Comparison of ENCODE assay signal across 8 mouse cellular contexts in the genomic region with DNA sequence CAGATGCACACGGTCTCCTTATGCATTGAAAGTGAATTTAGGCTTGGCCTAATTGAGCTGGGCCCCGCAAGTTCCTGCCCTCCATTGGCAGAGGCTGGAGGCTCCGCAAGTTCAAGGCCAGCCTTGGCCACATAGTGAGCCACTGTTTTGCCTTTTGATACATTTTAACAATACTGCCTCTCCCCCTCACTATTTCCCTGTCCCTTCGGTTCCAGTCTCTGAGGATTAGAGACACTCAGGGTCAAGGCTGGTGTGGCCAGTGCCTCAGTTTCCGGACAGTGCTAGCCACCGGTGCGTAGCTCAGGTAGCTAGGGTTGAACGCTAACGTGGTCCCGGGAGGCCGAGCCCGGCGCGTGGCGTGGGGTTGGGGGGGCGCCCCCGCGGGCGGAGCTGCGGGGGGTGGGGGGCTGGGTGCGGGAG. TPM values are rescaled to one million over a fixed set of nuclear protein-coding genes. Genes with fewer than 3 reads are reported as not detected.
A peak's percentile ranks its signal among the peaks of the same experiment; 100 is the strongest.
DNase-seq lines count a peak whose midpoint lies in the region; ATAC-seq and TF ChIP-seq lines count a peak whose summit lies in the region.

No protein-coding gene starts in this region.

- no peak for TF ChIP-seq EP300 in CH12.LX (IDR thresholded peaks at IDR 0.05; ENCODE audit: low read length)

- no peak for TF ChIP-seq RAD21 in CH12.LX (IDR thresholded peaks at IDR 0.05; ENCODE audit: low read depth, low read length)

- H3K4me1 ChIP-seq in CH12.LX (ENCODE audit: control insufficient read depth in 1 of 2, insufficient read depth in 2 of 2): peaks cover 13 to 21% of the 10 kb centered on the region in 2 experiments
- H3K4me1 ChIP-seq in embryonic facial prominence, embryonic 14.5 days (ENCODE audit: control insufficient read depth, insufficient read depth, low read length): peaks cover 20% of the 10 kb centered on the region
- H3K4me1 ChIP-seq in limb, embryonic 11.5 days (ENCODE audit: control insufficient read depth, insufficient read depth, low read length): peaks cover 14% of the 10 kb centered on the region
- peaks cover 62% of the 10 kb centered on the region for H3K4me1 ChIP-seq in small intestine, adult 2 months (ENCODE audit: control insufficient read depth, insufficient read depth, insufficient read length, low read length)

- H3K79me2 ChIP-seq in CH12.LX (replicated peaks; ENCODE audit: control insufficient read depth, extremely low read depth, insufficient read depth, poor library complexity, severe bottlenecking): no peaks in the 10 kb centered on the region

- no peak for DNase-seq in gastrocnemius, adult 2 months
- DNase-seq in gastrocnemius, postnatal 10 days: no peak
- no peak for DNase-seq in CH12.LX (ENCODE audit: extremely low read depth)
- no peak for DNase-seq in embryonic facial prominence, embryonic 14.5 days (ENCODE audit: low spot score)
- DNase-seq in limb, embryonic 11.5 days (ENCODE audit: low spot score): peak; percentile 55
- no peak for DNase-seq in T-cell, adult 2 months (ENCODE audit: low spot score)
- DNase-seq in thymus, postnatal 4 days: no peak

- no peak overlapping the region for H3K9ac ChIP-seq in CH12.LX (ENCODE audit: insufficient read depth, low read depth)
- H3K9ac ChIP-seq in embryonic facial prominence, embryonic 14.5 days (ENCODE audit: low read depth, low read length): peak overlapping the region; percentile 97
- peak overlapping the region; percentile 99 for H3K9ac ChIP-seq in limb, embryonic 11.5 days (ENCODE audit: low read length)

- peak overlapping the region; percentile 81 for H3K4me2 ChIP-seq in CH12.LX (ENCODE audit: insufficient read depth, low read depth, poor library complexity, severe bottlenecking)
- H3K4me2 ChIP-seq in embryonic facial prominence, embryonic 14.5 days (ENCODE audit: low read depth, low read length): peak overlapping the region; percentile 89
- peak overlapping the region; percentile 64 for H3K4me2 ChIP-seq in limb, embryonic 11.5 days (ENCODE audit: low read depth, severe bottlenecking)

- no peak for TF ChIP-seq CTCF in gastrocnemius, adult 2 months (IDR thresholded peaks at IDR 0.05)
- TF ChIP-seq CTCF in CH12.LX (conservative IDR thresholded peaks at IDR 0.05 in 1 of 2, IDR thresholded peaks at IDR 0.05 in 1 of 2; ENCODE audit: low read depth in 2 of 2, low read length in 2 of 2): no peak
- TF ChIP-seq CTCF in small intestine, adult 2 months (IDR thresholded peaks at IDR 0.05; ENCODE audit: extremely low read depth, insufficient read length, insufficient replicate concordance, low read depth, low read length): no peak

- in situ Hi-C loops in CH12.LX (cut with MboI; ENCODE audit: low pct_ligation_motif_present, low pct_unique_long_range_greater_than_20kb, low sequenced_read_pairs): no loop called here

- dilution Hi-C loops in CH12.LX (cut with MboI; ENCODE audit: extremely low pct_ligation_motif_present, extremely low pct_unique_long_range_greater_than_20kb, low sequenced_read_pairs): no loop called here

- no peaks in the 10 kb centered on the region for H3K36me3 ChIP-seq in CH12.LX (replicated peaks in 1 of 2; ENCODE audit: control insufficient read depth in 1 of 2, insufficient read depth in 1 of 2, low read length in 1 of 2)
- H3K36me3 ChIP-seq in embryonic facial prominence, embryonic 14.5 days (ENCODE audit: control insufficient read depth, insufficient read depth, low read length): peaks cover 13% of the 10 kb centered on the region; the same call in 1 of the 2 replicates
- no peaks in the 10 kb centered on the region for H3K36me3 ChIP-seq in limb, embryonic 11.5 days (ENCODE audit: control insufficient read depth, insufficient read depth, low read length)
- H3K36me3 ChIP-seq in small intestine, adult 2 months (ENCODE audit: control insufficient read depth, insufficient read depth, low read length): peaks cover 9% of the 10 kb centered on the region

- peak overlapping the region; percentile 78 for H3K27ac ChIP-seq in gastrocnemius, adult 2 months
- H3K27ac ChIP-seq in CH12.LX (ENCODE audit: insufficient read depth, low read depth): no peak overlapping the region
- H3K27ac ChIP-seq in embryonic facial prominence, embryonic 14.5 days (replicated peaks; ENCODE audit: low read depth, low read length): peak overlapping the region; percentile 94
- H3K27ac ChIP-seq in limb, embryonic 11.5 days (replicated peaks; ENCODE audit: low read depth, low read length): peak overlapping the region; percentile 95
- H3K27ac ChIP-seq in small intestine, adult 2 months (ENCODE audit: insufficient read depth, low read depth, low read length): peak overlapping the region; percentile 97

- peak overlapping the region; percentile 81 for H3K4me3 ChIP-seq in gastrocnemius, adult 2 months
- H3K4me3 ChIP-seq in CH12.LX (replicated peaks in 1 of 3; ENCODE audit: low read depth in 2 of 3, low read length in 2 of 3, poor library complexity in 1 of 3): no peak overlapping the region
- H3K4me3 ChIP-seq in embryonic facial prominence, embryonic 14.5 days (ENCODE audit: low read depth, low read length): peak overlapping the region; percentile 89
- peak overlapping the region; percentile 76 for H3K4me3 ChIP-seq in limb, embryonic 11.5 days (ENCODE audit: low read depth, low read length)
- peak overlapping the region; percentile 77 for H3K4me3 ChIP-seq in small intestine, adult 2 months (ENCODE audit: low read depth, low read length)

- H3K27me3 ChIP-seq in CH12.LX (replicated peaks): peaks cover 84% of the 10 kb centered on the region
- no peaks in the 10 kb centered on the region for H3K27me3 ChIP-seq in embryonic facial prominence, embryonic 14.5 days (replicated peaks; ENCODE audit: control insufficient read depth, insufficient read depth, low read length)
- no peaks in the 10 kb centered on the region for H3K27me3 ChIP-seq in limb, embryonic 11.5 days (ENCODE audit: control insufficient read depth, insufficient read depth, low read length)
- H3K27me3 ChIP-seq in small intestine, adult 2 months (ENCODE audit: control insufficient read depth, insufficient read depth, low read length): no peaks in the 10 kb centered on the region

- TF ChIP-seq POLR2A in CH12.LX (IDR thresholded peaks at IDR 0.05; ENCODE audit: low read depth, low read length): no peak
- peak; percentile 17; the same call in 1 of the 2 replicates for TF ChIP-seq POLR2A in small intestine, adult 2 months (IDR thresholded peaks at IDR 0.05; ENCODE audit: low read depth, low read length)

- WGBS in embryonic facial prominence, embryonic 14.5 days: 10% methylated on average over 16 of the region's 21 CpGs
- 11% methylated on average over 19 of the region's 21 CpGs for WGBS in limb, embryonic 11.5 days
- WGBS in small intestine, adult 2 months: 3% methylated on average over 21 of the region's 21 CpGs

- intact Hi-C loops in gastrocnemius, adult 2 months (cut with DNase I): no loop called here

- ATAC-seq in embryonic facial prominence, embryonic 14.5 days (ENCODE audit: low read depth): no peak; the same call in 1 of the 2 replicates
- ATAC-seq in limb, embryonic 11.5 days (ENCODE audit: insufficient number of reproducible peaks, low FRiP score, low TSS enrichment, low read depth): no peak

- no peaks in the 10 kb centered on the region for H3K9me3 ChIP-seq in CH12.LX (replicated peaks; ENCODE audit: low read length)
- H3K9me3 ChIP-seq in embryonic facial prominence, embryonic 14.5 days (ENCODE audit: control insufficient read depth, low read length): no peaks in the 10 kb centered on the region
- no peaks in the 10 kb centered on the region for H3K9me3 ChIP-seq in limb, embryonic 11.5 days (ENCODE audit: control insufficient read depth, low read length)

TF ChIP-seq in CH12.LX, 34 proteins besides CTCF, POLR2A, EP300 and RAD21:
- TF ChIP-seq MAFK (IDR thresholded peaks at IDR 0.05; ENCODE audit: insufficient replicate concordance, low read length) (no peak), ELF1 (IDR thresholded peaks at IDR 0.05; ENCODE audit: low read depth, low read length) (no peak), NRF1 (IDR thresholded peaks at IDR 0.05; ENCODE audit: low read depth, low read length) (no peak), ETS1 (conservative IDR thresholded peaks at IDR 0.05; ENCODE audit: low read depth, low read length) (no peak), GABPA (IDR thresholded peaks at IDR 0.05; ENCODE audit: insufficient replicate concordance, low read depth, low read length) (no peak), CHD1 (IDR thresholded peaks at IDR 0.05; ENCODE audit: low read depth, low read length) (no peak), PAX5 (IDR thresholded peaks at IDR 0.05; ENCODE audit: low read length) (no peak), USF2 (conservative IDR thresholded peaks at IDR 0.05; ENCODE audit: low read depth, low read length) (no peak), MYC (IDR thresholded peaks at IDR 0.05; ENCODE audit: low read depth, low read length) (no peak), MAZ (IDR thresholded peaks at IDR 0.05; ENCODE audit: low read depth, low read length) (no peak), CHD2 (IDR thresholded peaks at IDR 0.05; ENCODE audit: low read length) (no peak), JUND (conservative IDR thresholded peaks at IDR 0.05; ENCODE audit: low read depth, low read length) (no peak), RCOR1 (conservative IDR thresholded peaks at IDR 0.05; ENCODE audit: low read depth, low read length) (no peak), BHLHE40 (IDR thresholded peaks at IDR 0.05; ENCODE audit: low read depth, low read length) (no peak), HCFC1 (IDR thresholded peaks at IDR 0.05; ENCODE audit: low read depth, low read length) (no peak)

RNA-seq across cellular contexts. Expression of a gene that starts 5.5 kb away (rescaled TPM):
- total RNA-seq in gastrocnemius, adult 2 months (2021): 1 to 10 TPM; 2.2 to 2.8 TPM
- total RNA-seq in gastrocnemius, postnatal 10 days (2021): 10 to 100 TPM in 1 of 2 experiments, 1 to 10 TPM in 1; 6.8 to 11.2 TPM
- total RNA-seq in CH12.LX (2012; rRNA removed) (0.25 and 0.29 TPM in 2 replicates), CH12.LX (2014; rRNA removed) (0.20 and 0.31 TPM in 2 replicates)
- 0.37 and 0.38 TPM in 2 replicates for polyA plus RNA-seq in CH12.LX (2012; ENCODE audit: insufficient read length, low read depth)
- 12.6 and 16.2 TPM in 2 replicates for polyA plus RNA-seq in embryonic facial prominence, embryonic 14.5 days (2014; fragmentation: Nextera tagmentation; extraction: Ambion mirVana)
- 13.2 and 18.5 TPM in 2 replicates for polyA plus RNA-seq in limb, embryonic 11.5 days (2014; fragmentation: Nextera tagmentation; extraction: Ambion mirVana)
- 65.9 and 161 TPM in 2 replicates for polyA plus RNA-seq in small intestine, adult 2 months (2012; rRNA removed)

RNA-seq across cellular contexts. Expression of a gene that starts 56.3 kb away (rescaled TPM):
- total RNA-seq in gastrocnemius, adult 2 months (2021): 10 to 100 TPM; 13.5 TPM
- total RNA-seq in gastrocnemius, postnatal 10 days (2021): 10 to 100 TPM; 30.1 to 32.2 TPM
- total RNA-seq in CH12.LX (2012; rRNA removed) (15.4 and 17.0 TPM in 2 replicates), CH12.LX (2014; rRNA removed) (10.8 and 13.7 TPM in 2 replicates)
- 21.7 and 29.4 TPM in 2 replicates for polyA plus RNA-seq in CH12.LX (2012; ENCODE audit: insufficient read length, low read depth)
- polyA plus RNA-seq in embryonic facial prominence, embryonic 14.5 days (2014; fragmentation: Nextera tagmentation; extraction: Ambion mirVana): 39.7 and 43.3 TPM in 2 replicates
- 38.1 and 38.3 TPM in 2 replicates for polyA plus RNA-seq in limb, embryonic 11.5 days (2014; fragmentation: Nextera tagmentation; extraction: Ambion mirVana)
- polyA plus RNA-seq in small intestine, adult 2 months (2012; rRNA removed): 20.1 and 47.5 TPM in 2 replicates

Comparison
In these comparisons a context has a peak if more than half of its experiments do, and no peak if none do; other contexts are left out.
1. H3K4me3 ChIP-seq: peak in gastrocnemius, adult 2 months (single experiment), embryonic facial prominence, embryonic 14.5 days (single experiment), limb, embryonic 11.5 days (single experiment) and small intestine, adult 2 months (single experiment); none in CH12.LX (0 of 3).
2. Peak in every context shown above with its lines, with median percentiles within 50 percentile points of each other: H3K4me2 ChIP-seq.